Mouse (Mus musculus) ES-Bruce4 (cell line): Measurements from ENCODE around the gene Hoxa2. TPM values are rescaled to one million over a fixed set of nuclear protein-coding genes. Genes with fewer than 3 reads are reported as not detected.

Source experiments
- H3K27ac ChIP-seq: 2 replicates; pipeline ENCODE4 v1.5.1; 2012; ENCODE audit warnings: low read length, inconsistent platforms; ENCODE audit not compliant: insufficient read depth
- H3K27me3 ChIP-seq: 2 replicates; pipeline ENCODE4 v1.6.1; 2012; ENCODE audit warnings: mild to moderate bottlenecking, low read length, inconsistent platforms; ENCODE audit not compliant: control insufficient read depth, poor library complexity, insufficient read depth, severe bottlenecking
- H3K36me3 ChIP-seq: 2 replicates; pipeline ENCODE4 v1.6.1; 2012; ENCODE audit warnings: inconsistent platforms, mild to moderate bottlenecking, low read length, moderate library complexity; ENCODE audit not compliant: control insufficient read depth, poor library complexity, insufficient read depth, severe bottlenecking
- H3K4me1 ChIP-seq: one replicate; pipeline ENCODE4 v1.8.1; 2011; ENCODE audit warnings: low read length; ENCODE audit not compliant: control insufficient read depth, insufficient read depth
- H3K4me3 ChIP-seq: 2 replicates; pipeline ENCODE4 v1.5.1; 2011; ENCODE audit warnings: low read depth, mild to moderate bottlenecking, low read length
- H3K9ac ChIP-seq: 2 replicates; pipeline ENCODE4 v1.6.1; 2012; ENCODE audit warnings: low read depth, mild to moderate bottlenecking, inconsistent platforms; ENCODE audit not compliant: poor library complexity, severe bottlenecking
- H3K9me3 ChIP-seq: replicated peaks from 2 replicates; pipeline ENCODE4 v1.6.1; 2012; ENCODE audit warnings: mild to moderate bottlenecking, low read length, inconsistent platforms; ENCODE audit not compliant: control insufficient read depth, poor library complexity, insufficient read depth, severe bottlenecking
- CTCF ChIP-seq: IDR thresholded peaks from one replicate; pipeline ENCODE4 v1.8.1; 2011; ENCODE audit warnings: low read depth, low read length
- EP300 ChIP-seq: IDR thresholded peaks from 2 replicates; pipeline ENCODE4 v1.6.1; 2011; ENCODE audit warnings: low read depth, low read length; ENCODE audit not compliant: insufficient read depth
- POLR2A ChIP-seq: IDR thresholded peaks from one replicate; pipeline ENCODE4 v1.8.1; 2011; ENCODE audit warnings: low read length; ENCODE audit not compliant: insufficient read depth
- polyA plus RNA-seq: library from polyadenylated mRNA; stranded (reverse); fragments of >200 nt; gene quantifications from 2 replicates; pipeline ENCODE4 v1.2.4, GENCODE M21; 2011; ENCODE audit warnings: low read depth; ENCODE audit not compliant: missing spikeins, insufficient read depth, insufficient read length

Gene Hoxa2
- polyA plus RNA-seq, 1 experiment: not detected

DNA sequence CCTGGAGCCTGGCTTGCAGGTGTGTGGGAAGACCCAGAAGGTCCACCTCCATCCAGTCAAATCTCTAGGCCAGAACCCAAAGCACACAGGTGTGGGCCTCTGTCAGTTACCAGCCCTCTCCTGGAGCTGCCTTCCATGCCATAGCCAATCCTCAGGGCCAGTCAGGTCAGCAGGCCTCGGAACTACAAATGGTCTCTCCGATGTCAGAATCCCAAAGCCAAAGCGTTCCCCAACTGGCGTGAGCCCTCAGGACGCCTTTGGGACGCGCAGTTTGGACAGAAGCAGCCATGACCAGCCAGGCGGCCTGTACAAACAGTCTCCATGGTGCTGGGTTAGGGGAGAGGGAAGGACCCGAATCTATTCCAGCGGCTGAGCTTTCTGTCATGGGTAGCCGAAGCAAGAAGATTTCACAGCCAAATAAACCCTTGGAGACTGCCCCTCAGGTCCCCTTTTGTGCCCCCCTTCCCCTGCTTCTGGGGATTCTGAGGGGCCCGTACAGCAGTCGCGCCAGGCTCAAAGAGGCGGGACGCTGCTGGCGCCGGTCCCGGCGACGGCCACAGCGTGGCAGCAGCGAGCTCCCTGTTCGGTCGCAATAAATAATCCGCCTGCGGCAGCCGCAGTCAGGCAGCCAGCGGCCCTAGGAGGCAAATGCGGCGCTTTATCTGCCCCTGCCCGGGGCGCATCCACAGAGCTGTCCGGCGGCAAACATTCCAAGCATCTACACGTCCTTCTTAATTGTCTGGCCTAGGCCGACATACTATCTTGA lies 46.7 kb upstream of the Hoxa2 start:
- Histone ChIP-seq H3K4me3 (no peak overlapping the region), H3K27me3 (peaks cover 41% of the 10 kb centered on the region), H3K9me3 (no peaks in the 10 kb centered on the region), H3K36me3 (no peaks in the 10 kb centered on the region), H3K9ac (no peak overlapping the region), H3K4me1 (no peaks in the 10 kb centered on the region), H3K27ac (no peak overlapping the region)
- TF ChIP-seq POLR2A (no peak), CTCF (peak; percentile 61)

DNA sequence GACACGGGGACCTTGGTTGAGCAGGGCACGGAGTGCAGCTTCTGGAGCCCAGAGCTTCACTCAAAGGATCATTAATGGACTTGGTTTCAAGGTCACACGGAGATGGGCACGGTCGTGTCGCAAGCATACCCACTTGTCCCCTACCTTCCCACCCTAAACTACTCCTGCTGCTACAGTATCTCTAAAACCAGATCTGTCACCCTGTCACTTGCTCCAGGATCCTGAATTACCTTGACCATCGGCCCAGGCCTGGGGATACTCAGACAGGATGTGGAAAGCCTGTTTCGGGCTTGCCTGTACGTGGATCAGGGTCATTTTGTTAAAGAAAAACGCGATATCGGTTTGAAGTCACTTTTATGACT lies 45.0 kb upstream of the Hoxa2 start:
- Histone ChIP-seq H3K27ac (no peak overlapping the region), H3K9me3 (no peaks in the 10 kb centered on the region), H3K9ac (no peak overlapping the region), H3K4me1 (no peaks in the 10 kb centered on the region), H3K27me3 (peaks cover 37% of the 10 kb centered on the region), H3K36me3 (no peaks in the 10 kb centered on the region), H3K4me3 (no peak overlapping the region)
- TF ChIP-seq CTCF (no peak), POLR2A (no peak), EP300 (no peak)

DNA sequence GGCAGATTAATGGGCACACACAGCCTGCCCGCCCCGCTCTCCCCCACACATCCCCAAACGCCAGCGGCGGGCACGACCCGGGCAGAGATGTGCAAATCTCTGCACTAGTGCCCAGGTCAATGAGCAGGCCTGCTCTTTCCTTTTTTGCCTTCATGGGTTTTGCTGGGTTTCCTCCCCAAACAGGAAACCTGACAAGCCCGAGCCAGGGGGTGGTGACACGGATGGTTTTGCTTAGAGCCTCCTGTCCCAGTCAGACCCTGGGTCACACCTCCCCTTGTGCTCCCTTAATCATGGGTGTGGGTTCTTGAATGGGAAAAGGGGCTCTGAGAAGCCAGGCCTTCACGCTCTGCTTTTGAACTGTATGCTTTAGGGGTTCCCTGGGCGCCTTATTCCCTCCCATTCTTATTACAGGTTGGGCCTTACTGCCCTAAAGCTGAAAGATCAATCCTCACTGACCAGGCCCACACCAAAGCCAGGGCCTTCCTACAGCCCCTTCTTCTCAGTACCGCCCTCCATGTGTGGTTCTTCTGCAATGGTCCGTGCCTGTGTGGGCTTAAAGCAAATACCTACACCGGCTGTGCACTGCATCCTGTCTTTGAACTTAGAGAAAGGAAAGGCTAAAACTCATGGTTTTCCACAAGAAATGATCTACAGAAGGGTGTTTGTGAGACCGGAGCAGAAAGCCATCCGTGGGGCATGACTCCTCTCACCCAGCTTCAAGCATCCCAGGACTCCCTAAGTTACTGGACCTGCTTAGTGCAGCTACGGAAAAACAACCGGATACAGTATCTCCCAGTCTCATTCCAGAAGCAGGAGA lies 44.4 kb upstream of the Hoxa2 start:
- H3K4me1 ChIP-seq: no peaks in the 10 kb centered on the region
- peak overlapping the region; percentile 9 for H3K9ac ChIP-seq
- no peak for TF ChIP-seq POLR2A
- TF ChIP-seq CTCF: no peak
- TF ChIP-seq EP300: no peak
- no peak overlapping the region for H3K27ac ChIP-seq
- peak overlapping the region; percentile 29 for H3K4me3 ChIP-seq
- no peaks in the 10 kb centered on the region for H3K9me3 ChIP-seq
- no peaks in the 10 kb centered on the region for H3K36me3 ChIP-seq
- H3K27me3 ChIP-seq: peaks cover 37% of the 10 kb centered on the region

DNA sequence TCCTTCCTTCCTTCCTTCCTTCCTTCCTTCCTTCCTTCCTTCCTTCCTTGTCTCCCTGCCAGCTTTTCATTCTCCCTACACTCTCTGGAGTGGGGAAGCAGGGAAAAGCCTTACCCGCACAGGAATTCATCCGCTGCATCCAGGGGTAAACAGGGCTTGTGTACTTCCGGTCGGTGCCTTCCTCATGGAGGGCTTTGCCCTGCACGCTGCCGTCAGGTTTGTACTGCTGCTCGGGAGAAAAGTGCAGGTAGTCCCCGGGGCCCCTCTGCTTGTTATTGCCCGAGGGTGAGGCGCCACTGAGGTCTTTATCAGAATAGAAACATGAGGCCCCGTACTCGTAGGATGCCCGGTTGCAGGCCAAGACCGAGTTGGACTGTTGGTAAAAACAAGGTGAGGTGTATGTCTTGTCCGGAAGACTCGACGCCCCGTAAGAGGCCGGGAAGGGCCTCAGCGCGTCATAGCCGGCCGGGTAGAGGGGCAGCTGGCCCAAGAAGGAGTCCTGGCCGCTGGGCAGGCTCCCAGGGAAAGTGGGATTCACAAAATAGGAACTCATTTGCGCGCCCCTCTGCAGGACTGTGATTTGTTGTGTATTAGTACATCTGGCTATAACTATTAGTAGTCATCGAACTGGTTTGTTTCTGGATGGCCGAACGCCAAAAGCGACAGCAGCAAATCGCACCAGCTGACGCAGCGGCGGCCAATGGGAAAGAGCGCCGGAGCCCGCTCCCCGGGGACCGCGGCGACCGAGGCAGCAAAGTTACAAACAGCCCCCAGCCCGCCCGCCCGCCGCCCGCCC lies 43.6 kb upstream of the Hoxa2 start, which contains the start of gene Hoxa6:
Gene Hoxa6, minus strand, starts transcription at position 651 of the 796 bp plus-strand sequence.
- H3K9me3 ChIP-seq: no peaks in the 10 kb centered on the region
- H3K27me3 ChIP-seq: peaks cover 34% of the 10 kb centered on the region
- TF ChIP-seq EP300: no peak
- no peak for TF ChIP-seq CTCF
- no peak for TF ChIP-seq POLR2A
- no peaks in the 10 kb centered on the region for H3K36me3 ChIP-seq
- H3K4me1 ChIP-seq: no peaks in the 10 kb centered on the region
- peak within 1 kb of the TSS; percentile 31 for H3K4me3 ChIP-seq
- peak within 1 kb of the TSS; percentile 9 for H3K9ac ChIP-seq
- no peak within 1 kb of the TSS for H3K27ac ChIP-seq

DNA sequence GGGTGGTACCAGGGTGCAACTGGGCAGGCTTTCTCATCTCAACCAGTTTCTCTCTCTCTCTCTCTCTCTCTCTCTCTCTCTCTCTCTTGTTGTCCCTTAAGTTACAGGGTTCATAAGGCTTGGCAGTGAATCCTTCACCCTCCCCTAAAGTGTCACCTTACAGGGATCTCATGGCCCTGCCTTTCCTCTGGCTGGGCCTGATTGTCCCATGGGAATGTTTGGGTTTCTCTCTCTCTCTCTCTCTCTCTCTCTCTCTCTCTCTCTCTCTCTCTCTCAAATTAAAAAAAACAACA lies 43.0 kb upstream of the Hoxa2 start:
- no peaks in the 10 kb centered on the region for H3K9me3 ChIP-seq
- H3K4me1 ChIP-seq: no peaks in the 10 kb centered on the region
- H3K36me3 ChIP-seq: no peaks in the 10 kb centered on the region
- no peak overlapping the region for H3K4me3 ChIP-seq
- no peak overlapping the region for H3K27ac ChIP-seq
- no peak overlapping the region for H3K9ac ChIP-seq
- TF ChIP-seq CTCF: no peak
- TF ChIP-seq POLR2A: no peak
- TF ChIP-seq EP300: no peak
- peaks cover 32% of the 10 kb centered on the region for H3K27me3 ChIP-seq
